Mouse (Mus musculus): Measurements from ENCODE around the gene Rspo3.

DNA sequence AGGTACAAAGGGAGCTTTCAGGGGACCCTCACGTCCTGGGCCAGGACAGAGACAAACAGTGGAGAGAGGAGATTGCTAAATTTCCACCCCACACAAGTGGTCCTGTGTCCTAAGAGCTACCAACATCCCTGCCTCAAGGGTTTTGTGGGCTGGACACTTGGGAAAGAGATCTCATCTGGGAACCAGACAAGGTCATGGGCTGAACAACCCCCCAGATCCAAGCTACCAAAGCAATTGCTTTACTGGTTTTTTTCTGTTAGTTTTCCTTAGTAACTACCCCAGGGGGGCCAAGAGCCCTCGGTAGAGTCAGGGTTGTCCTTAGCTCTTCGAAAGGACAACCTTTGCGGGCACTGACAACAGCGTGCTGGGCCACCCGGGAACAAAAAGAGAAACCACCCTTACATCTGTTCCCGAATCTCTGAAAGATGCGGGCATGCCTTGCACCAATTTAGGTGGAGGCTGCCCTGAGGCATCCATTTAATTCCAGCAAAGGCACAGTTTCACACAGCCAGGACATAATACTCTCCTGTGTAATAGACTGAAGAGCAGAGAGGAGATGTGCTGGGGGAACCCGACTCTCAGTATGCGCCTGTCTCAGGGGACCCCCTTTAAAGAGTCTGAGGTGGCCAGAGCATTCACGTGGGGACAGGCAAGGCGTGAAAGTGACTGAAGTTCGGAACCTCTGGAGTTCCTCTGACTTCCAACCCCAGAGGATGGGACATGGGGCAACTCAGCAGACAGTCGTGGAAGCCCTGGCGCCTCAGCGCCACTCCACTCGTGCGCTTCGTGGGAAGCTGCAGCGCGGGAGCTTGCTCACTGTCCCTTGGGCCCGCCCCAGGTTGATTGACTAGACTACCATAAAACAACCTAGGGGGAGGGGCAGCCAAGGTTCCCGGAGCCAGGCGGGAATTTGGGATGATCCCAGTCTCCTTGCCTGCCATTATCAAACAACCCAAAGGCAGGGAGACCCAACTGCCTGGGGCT is 1.5 kb downstream of the Rspo3 start:
- no peak for TF ChIP-seq CTCF (IDR thresholded peaks at IDR 0.05; ENCODE audit: extremely low read depth, insufficient read length, insufficient replicate concordance, low read depth, low read length)
- TF ChIP-seq POLR2A (IDR thresholded peaks at IDR 0.05; ENCODE audit: low read depth, low read length): no peak

All from small intestine, adult 2 months (tissue).